Mouse (Mus musculus) frontal cortex, postnatal 36 days (tissue): ENCODE measurements around the gene Olfr432.
"Not testable (repeated sequence)": the region's sequence is repeated elsewhere in the genome, so short reads cannot be mapped to it uniquely, and the experiment has no call there.

Source experiments
- DNase-seq, 2 experiments: peaks; one replicate each; pipeline ENCODE4 v3.0.0; 2022; ENCODE audit warnings: low spot score in 2 of 2

Gene Olfr432

DNA sequence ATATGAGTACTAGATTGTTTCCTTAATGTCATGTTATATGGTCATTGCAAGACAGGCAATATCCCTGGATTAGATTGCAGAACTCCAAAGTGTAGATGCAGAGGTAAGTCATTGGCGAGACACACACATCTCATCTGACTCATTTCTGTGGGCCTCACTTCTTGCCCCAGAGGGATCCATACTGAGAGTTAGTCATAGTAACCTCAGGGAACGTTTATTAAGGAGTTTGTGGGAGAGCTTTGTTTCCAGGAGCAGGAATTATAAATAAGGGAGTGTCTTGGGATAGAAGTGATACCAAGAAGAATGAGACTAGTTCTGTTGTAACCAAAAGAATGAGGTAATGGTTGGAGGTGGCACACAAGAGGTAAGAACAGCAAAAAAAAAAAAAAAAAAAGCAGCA, at the start of gene Olfr432:
Gene Olfr432 (plus strand): TSS at position 313 of the 400 bp plus-strand sequence.
- DNase-seq = no peak

DNA sequence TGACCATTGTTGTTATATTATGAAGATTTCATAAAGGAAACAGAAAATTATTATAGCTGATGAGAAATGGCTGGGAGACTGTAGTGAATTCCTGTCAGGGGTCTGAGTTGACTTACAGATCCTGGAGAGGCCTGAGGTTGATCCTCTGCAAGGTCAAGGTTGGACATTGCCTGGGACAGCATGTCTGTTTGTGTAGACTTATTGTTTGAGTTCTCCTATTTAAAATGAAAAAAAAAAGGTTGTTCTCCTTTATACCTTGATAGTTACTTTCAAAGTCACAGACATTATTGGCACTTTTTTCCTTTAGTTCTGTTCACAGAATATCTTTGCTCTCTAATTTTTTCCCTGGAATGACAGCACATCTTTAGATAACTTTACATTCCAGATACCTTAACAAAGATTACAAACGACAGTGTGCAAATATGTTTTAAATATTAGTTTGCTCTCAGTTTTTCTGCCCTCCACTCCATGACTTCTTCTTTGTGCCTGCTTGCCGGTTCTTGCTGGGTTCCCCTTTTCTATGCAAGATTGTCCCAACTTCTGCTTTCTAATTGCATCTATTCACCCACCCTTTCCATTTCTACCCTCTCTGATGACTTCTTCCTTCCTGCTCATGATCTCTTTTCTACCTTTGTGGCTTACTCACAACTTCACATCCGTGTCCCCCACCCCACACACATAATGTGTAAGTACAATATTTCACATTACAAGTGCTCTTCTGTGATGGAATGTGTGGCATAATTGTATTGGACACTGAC, 44.5 kb upstream of the Olfr432 start:
- not testable (repeated sequence) for DNase-seq

DNA sequence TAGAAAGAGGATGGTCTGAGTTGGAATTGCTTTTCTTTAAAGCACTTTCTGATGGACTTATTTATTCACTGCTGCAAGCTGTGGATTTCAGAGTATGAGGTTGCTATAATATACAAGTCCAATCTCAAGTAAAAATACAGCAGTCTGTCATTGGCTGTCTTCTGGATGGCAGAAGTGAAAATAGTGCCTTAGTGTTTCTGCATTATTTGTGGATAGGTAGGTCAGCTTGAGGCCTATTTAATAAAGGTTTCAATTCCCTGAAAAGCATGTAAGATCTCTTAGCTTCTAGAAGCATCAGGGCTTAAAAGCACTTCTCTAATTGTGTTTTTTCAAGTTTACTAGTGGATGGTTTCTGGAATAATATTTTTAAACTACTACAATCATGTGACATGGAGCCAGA, 42.0 kb upstream of the Olfr432 start:
- not testable (repeated sequence) for DNase-seq

DNA sequence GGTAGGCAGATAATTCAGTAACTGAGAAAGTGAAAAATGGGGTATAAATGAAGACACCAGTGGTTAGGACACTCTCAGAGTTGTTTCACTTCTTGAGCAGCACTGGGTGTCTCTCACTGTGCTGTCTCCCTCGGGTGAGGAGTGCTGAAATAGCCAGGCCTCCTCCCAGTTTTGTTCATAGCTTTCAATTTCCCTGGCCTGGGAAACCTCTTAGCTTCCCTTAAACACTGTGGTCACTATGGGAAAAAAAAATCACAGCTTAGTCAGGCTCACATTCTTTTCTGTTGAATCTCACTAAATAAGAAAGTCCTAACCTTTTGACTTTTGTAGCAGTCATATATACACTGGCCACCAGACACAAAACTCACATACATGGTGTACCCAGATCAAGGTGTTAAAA, 17.3 kb upstream of the Olfr432 start, which contains the start of gene Ifi205:
Gene Ifi205 (minus strand): TSS at position 113 of the 400 bp plus-strand sequence.
- no peak for DNase-seq

DNA sequence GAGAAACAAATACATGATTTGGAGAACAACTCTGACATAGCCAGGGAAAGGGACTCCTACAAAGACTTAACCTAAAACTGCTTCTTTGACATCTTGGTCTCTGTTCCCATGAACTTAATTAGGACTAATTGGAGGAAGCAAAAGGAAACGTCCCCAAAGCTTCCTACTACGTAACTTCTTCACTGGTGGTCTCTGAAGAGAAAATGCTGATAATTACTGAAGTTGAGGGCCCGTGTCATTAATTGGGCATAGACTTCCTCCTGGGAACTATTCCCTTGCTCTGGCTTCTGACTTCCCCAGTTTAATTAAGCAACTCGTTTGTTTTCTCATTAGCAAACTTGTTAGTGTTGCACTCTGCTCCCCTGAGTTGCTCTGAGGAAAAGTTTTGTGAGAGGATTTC, 13.2 kb upstream of the Olfr432 start:
- no peak for DNase-seq

DNA sequence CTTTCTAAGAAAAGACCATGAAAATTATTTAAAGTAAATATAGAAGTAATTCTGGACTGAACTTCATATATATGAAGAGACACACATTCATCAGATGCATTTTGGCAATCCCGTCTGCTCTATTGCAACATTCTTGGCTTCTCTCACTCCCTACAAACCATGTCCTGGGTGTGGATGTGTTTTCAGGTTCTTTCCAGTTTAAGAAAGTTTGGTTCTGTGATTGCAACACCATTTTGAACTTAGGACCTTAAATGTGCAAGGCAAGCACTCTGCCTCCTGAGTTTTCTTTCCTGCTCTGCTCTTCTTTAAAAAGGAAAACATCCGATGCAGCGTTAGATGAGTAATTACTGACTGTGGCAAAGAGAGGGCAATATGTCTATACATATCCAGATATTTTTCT, 10.5 kb upstream of the Olfr432 start:
- no peak for DNase-seq

DNA sequence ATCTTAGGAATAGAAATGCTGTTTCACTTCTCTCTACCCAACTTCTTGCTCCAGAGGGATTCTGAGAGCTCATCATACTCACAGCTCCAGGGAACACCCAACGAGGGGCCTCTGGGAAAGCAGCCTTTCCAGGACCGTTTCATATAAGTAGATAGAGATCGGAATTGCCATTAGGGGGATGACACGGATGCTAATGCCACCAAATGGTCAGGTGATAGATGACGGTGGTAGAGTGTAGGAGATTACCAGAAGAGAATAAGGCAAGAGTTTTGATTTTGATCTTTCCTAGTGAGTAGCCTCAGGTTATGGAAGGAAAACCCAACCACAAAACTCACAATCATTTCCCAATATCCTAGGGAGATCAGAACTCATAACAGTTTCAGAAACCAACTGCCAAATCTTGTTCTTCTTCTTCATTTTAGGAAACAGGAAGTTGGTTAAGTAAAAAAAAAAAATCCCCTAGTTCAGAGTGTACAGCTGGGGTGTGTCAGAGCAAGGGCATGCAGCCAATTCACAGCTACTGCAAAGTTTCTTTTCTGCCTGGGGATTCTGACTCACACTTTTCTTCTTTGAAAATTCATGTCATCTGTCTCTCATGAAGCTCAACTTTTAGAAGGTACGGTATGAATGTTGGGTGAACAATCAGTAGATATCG, 8.4 kb upstream of the Olfr432 start, which contains the start of gene Olfr433:
Gene Olfr433 (plus strand): TSS at position 183 of the 655 bp plus-strand sequence.
- DNase-seq = peak; percentile 17 to 22

DNA sequence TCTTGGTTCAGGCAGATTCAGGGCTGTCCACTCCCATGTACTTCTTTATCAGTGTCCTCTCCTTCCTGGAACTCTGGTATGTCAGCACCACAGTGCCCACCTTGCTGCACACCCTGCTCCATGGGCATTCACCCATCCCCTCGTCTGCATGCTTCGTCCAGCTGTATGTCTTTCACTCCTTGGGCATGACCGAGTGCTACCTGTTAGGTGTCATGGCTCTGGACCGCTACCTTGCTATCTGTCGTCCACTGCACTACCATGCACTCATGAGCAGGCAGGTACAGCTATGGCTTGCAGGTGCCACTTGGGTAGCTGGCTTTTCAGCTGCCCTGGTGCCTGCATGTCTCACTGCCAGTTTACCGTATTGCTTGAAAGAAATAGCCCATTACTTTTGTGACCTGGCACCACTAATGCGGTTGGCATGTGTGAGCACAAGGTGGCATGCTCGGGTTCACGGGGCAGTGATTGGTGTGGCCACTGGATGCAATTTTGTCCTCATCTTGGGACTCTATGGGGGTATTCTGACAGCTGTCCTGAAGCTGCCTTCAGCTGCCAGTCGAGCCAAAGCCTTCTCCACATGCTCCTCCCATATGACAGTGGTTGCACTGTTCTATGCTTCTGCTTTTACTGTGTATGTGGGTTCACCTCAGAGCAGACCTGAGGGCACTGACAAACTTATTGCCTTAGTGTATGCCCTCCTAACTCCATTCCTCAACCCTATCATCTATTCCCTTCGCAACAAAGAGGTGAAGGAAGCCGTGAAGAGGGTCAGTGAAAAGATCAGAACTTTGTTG, 6.7 kb upstream of the Olfr432 start:
- not testable (repeated sequence) for DNase-seq

DNA sequence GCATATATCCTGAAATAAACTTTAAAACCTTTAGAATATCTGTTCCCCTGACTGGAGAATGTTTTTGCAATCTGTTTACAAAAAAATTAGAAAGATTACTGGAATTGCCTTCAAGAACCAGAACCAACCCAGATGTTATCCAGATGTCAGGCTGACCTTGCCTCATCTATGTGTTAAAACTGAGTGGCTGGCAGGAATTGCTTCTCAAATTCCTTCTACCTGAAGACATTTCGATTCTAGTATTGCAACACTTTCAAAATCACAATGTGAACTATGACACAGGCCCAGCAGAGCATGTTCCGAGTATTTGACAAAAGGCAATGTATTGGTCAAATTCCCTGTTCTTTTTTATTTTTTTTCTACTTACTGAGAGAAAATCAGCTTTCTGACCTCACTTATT, 4.6 kb upstream of the Olfr432 start:
- DNase-seq = no peak

DNA sequence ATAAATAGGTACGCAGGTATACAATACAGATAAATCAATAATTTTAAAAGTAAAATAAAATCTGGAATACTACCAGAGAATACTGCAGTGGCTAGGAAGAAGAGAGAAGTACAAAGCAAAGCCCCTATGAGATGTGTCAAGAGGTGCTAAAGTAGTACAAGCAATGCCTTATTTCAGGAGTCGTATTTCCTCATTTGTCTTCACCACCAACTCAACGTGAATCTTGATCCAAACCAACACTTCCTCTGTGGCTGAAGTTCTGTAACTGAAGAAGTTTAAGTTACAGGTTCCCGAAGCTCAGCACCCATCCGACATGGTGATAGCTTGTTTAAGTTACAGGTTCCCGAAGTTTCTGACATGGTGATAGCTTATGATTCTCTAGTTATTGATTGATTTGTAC, 778 bp upstream of the Olfr432 start:
- not testable (repeated sequence) for DNase-seq

DNA sequence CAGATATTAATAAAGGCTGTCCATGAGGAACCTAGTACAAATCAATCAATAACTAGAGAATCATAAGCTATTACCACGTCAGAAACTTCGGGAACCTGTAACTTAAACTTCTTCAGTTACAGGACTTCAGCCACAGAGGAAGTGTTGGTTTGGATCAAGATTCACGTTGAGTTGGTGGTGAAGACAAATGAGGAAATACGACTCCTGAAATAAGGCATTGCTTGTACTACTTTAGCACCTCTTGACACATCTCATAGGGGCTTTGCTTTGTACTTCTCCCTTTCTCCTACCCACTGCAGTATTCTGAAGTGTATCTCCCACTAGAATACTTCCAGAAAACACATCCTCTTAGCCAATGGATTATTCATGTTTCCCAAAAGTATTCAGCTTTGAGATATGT, 352 bp downstream of the Olfr432 start:
- DNase-seq = not testable (repeated sequence)

DNA sequence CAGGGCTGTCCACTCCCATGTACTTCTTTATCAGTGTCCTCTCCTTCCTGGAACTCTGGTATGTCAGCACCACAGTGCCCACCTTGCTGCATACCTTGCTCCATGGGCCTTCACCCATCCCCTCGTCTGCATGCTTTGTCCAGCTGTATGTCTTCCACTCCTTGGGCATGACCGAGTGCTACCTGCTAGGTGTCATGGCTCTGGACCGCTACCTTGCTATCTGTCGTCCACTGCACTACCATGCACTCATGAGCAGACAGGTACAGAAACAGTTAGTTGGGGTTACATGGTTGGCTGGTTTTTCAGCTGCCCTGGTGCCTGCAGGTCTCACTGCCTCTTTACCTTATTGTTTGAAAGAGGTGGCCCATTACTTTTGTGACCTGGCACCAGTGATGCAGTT, 1.5 kb downstream of the Olfr432 start:
- DNase-seq = no peak

DNA sequence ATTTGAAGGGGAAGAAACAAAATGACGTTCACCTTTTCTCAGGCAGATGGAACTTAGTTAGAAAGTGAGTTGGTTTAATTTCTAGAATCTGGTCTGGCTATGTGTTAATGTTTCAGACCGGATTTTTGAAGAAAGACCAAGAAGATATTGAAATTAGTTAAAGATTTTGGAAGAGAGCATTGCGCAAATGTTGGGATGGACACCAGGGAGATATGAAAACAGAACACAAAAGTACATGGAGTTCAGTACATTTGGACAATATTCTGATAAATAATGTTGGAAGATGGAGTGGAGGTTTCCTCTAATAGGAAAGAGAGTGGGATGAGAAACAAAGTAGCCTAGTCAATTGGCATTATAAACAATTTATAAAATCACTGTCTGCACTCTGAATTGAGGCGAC, 2.5 kb downstream of the Olfr432 start:
- no peak for DNase-seq

DNA sequence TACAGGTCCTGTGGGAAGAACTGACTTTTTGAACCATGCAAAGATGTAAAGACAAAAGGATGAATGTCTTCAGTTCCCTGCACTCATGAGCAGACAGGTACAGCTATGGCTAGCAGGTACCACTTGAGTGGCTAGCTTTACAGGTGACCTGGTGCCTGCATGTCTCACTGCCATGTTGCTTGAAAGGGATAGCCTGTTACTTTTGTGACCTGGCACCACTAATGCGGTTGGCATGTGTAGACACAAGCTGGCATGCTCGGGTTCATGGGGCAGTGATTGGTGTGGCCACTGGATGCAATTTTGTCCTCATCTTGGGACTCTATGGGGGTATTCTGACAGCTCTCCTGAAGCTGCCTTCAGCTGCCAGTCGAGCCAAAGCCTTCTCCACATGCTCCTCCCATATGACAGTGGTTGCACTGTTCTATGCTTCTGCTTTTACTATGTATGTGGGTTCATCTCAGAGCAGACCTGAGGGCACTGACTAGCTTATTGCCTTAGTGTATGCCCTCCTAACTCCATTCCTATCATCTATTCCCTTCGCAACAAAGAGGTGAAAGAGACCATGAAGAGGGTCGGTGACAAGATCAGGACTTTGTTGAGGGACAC, 3.0 kb downstream of the Olfr432 start:
- no peak for DNase-seq

DNA sequence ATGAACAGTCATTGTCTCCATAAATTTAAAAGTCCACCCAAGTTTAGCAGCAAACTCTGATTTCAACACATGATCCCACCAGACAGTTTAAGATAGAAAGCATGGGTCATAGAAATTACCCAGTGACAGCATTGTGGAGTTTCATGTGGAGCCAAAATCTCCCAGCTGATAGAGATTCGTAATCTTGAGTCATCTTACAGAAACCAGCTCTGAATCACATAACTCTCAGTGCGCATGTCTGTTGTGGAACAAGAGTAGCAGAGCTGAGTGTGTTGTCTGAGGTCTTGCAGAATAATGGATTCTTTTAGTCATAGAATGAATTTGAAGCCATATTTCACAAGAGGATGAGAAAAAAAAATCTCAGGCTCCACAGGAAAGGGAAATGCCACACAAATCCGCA, 4.0 kb downstream of the Olfr432 start:
- no peak for DNase-seq

DNA sequence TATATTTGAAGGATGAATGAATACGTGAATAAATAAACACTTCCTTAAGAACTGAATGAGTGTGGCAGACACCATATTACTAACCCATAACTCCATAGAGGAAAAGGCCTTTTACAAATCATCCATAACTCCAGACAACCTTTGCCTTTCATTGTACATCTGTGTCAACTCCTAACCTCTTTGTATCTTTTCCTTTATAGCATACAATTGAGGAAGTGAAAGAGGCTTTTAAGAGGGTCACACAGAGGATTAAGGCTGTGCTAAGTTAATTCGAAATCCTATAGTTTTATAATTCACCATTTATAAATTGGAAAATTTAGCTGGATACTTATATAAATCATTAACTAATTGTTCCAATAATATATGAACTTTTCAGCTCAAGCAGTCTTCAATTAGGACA, 6.2 kb downstream of the Olfr432 start:
- no peak for DNase-seq

DNA sequence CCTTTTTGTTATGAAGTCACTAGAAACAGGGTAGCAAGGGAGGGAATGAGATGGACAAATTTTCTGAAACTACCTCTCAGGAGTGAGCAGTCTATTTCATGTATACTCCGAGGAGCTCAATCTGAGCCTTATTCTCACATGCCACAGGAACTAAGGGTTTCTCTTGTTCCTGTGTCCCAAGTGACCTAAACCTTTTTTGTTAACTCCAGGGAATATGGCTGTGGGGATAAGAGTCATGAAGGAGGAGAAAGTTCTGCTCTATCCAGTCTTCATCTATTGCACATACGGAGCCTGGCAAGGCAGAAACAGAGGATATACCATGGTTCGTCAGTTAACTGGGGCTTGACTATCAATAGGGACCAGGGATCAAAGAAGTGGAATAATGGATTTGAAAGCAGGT, 17.3 kb downstream of the Olfr432 start, which contains the start of gene Olfr430:
Gene Olfr430 (plus strand): TSS at position 301 of the 400 bp plus-strand sequence.
- DNase-seq = no peak

DNA sequence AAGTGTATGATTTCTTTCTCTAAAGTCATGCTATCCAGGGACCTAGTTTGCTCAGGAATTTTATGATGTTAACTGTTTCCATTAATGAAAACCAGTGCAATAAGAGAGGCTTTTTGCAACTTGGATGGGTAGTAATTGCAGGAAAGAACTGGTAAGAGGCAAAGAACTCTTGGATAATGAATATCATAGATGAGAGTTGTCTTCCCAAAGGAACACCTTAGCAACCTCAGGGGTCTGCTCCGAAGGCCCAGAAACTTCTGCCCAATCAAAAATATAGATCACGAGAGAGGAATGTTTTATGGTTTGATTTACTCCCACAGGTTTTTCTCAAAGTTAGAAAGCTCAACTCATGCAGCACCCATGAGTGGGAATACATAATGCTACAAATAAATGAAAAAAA, 35.0 kb downstream of the Olfr432 start, which contains the start of gene Olfr429:
Gene Olfr429 (plus strand): TSS at position 301 of the 400 bp plus-strand sequence.
- DNase-seq = no peak

DNA sequence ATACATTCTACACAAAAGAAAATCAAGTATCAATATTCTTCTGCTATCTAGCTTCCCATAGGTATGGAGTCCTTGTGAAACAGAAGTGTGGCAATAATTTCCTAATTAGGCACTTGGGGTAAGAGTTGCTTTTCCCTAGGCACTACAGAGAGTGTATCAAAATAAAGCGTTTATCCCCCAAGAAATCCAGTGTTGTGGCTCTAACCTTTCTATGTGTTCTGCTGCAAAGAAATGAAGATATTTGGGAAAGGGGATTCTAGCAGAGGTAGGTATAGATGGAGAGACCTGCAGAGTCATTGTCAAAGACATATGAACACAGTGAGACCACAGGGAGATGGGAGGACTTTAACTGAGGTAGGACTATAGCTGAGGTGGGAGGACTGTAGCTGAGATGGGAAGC, 47.6 kb downstream of the Olfr432 start, which contains the start of gene Olfr427:
Gene Olfr427 (plus strand): TSS at position 301 of the 400 bp plus-strand sequence.
- no peak for DNase-seq

DNA sequence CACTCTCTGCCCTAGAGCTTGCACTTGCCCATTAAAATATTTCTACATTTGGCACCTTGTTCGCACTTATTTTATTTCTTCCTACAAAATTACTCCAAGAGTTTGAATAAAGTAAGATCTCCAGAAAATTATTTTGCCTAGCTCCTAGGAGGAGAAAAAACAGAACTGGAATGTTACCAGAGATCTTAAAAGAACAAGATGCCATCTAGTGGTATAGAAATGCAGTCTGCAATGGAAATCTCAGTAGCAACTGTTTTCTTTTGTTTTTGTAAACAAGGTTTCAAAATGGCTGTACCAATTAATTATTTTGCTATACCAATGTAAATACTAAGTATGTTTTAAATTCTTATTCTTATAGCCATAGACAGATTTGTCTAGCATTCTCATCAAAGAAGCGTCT, 54.7 kb downstream of the Olfr432 start:
- DNase-seq = no peak
